Mouse (Mus musculus) megakaryocyte, embryonic 14.5 days (primary cell): ENCODE data around the gene AC124108.1. TPM values are rescaled to one million over a fixed set of nuclear protein-coding genes. Genes with fewer than 3 reads are reported as not detected.

Source experiments
- H3K27me3 ChIP-seq: replicated peaks from 2 replicates; pipeline ENCODE3; 2012; ENCODE audit warnings: inconsistent platforms
- H3K36me3 ChIP-seq: replicated peaks from 2 replicates; pipeline ENCODE3; 2012; ENCODE audit warnings: low read length, inconsistent platforms, mixed read lengths
- H3K4me1 ChIP-seq: 2 replicates; pipeline ENCODE4 v1.6.1; 2012; ENCODE audit warnings: inconsistent platforms
- H3K4me3 ChIP-seq: replicated peaks from 2 replicates; pipeline ENCODE3; 2012; ENCODE audit warnings: moderate library complexity, mild to moderate bottlenecking, inconsistent platforms
- H3K9me3 ChIP-seq: 2 replicates; pipeline ENCODE4 v1.6.1; 2012; ENCODE audit warnings: inconsistent platforms
- FLI1 ChIP-seq: IDR thresholded peaks from 2 replicates; pipeline ENCODE4 v1.6.1; 2012; ENCODE audit warnings: low read length, inconsistent platforms, mixed read lengths
- GATA1 ChIP-seq: IDR thresholded peaks from 3 replicates; pipeline ENCODE4 v1.6.1; 2012; ENCODE audit warnings: mixed read lengths, low read length, inconsistent platforms, borderline replicate concordance
- polyA plus RNA-seq: library from polyadenylated mRNA; stranded (reverse); fragments of >175 nt; gene quantifications from 2 replicates; pipeline ENCODE4 v1.2.3, GENCODE M21; 2012; ENCODE audit warnings: low replicate concordance; ENCODE audit not compliant: insufficient read depth

AC124108.1 gene
- polyA plus RNA-seq, 1 experiment: not detected

- TF ChIP-seq FLI1: no peak
- TF ChIP-seq GATA1: no peak
- H3K27me3 ChIP-seq: peaks cover 88% of the 10 kb centered on the region
- peak overlapping the region; percentile 48 for H3K4me3 ChIP-seq
Observed at GRCm38 (mm10) chr1:132212218-132212617, 21.0 kb downstream of the AC124108.1 start.

GRCm38 (mm10) chr1:132213076-132213475 is 21.8 kb downstream of the AC124108.1 start:
- Histone ChIP-seq H3K4me1 (peaks cover 9% of the 10 kb centered on the region), H3K36me3 (no peaks in the 10 kb centered on the region), H3K4me3 (no peak overlapping the region), H3K27me3 (peaks cover 83% of the 10 kb centered on the region), H3K9me3 (no peaks in the 10 kb centered on the region; the same call in 1 of the 2 replicates)
- no peak for TF ChIP-seq FLI1
- TF ChIP-seq GATA1: no peak

More at GRCm38 (mm10) chr1:132212218-132212617, 21.0 kb downstream of the AC124108.1 start:
- Histone ChIP-seq H3K36me3 (no peaks in the 10 kb centered on the region), H3K4me1 (peaks cover 9% of the 10 kb centered on the region), H3K9me3 (no peaks in the 10 kb centered on the region)

GRCm38 (mm10) chr1:132216276-132216675 is 25.0 kb downstream of the AC124108.1 start:
- no peaks in the 10 kb centered on the region for H3K36me3 ChIP-seq
- TF ChIP-seq GATA1: no peak
- no peak for TF ChIP-seq FLI1
- H3K9me3 ChIP-seq: peaks cover 10% of the 10 kb centered on the region
- peaks cover 69% of the 10 kb centered on the region for H3K27me3 ChIP-seq
- H3K4me3 ChIP-seq: no peak overlapping the region
- H3K4me1 ChIP-seq: peaks cover 9% of the 10 kb centered on the region

- Histone ChIP-seq H3K36me3 (no peaks in the 10 kb centered on the region), H3K9me3 (peaks cover 10% of the 10 kb centered on the region), H3K4me1 (no peaks in the 10 kb centered on the region), H3K4me3 (no peak overlapping the region), H3K27me3 (peaks cover 47% of the 10 kb centered on the region)
- TF ChIP-seq GATA1: no peak
Observed at GRCm38 (mm10) chr1:132221627-132222026, 30.4 kb downstream of the AC124108.1 start.

GRCm38 (mm10) chr1:132222166-132222565 is 30.9 kb downstream of the AC124108.1 start:
- Histone ChIP-seq H3K4me3 (no peak overlapping the region), H3K9me3 (peaks cover 10% of the 10 kb centered on the region), H3K27me3 (peaks cover 44% of the 10 kb centered on the region), H3K36me3 (no peaks in the 10 kb centered on the region), H3K4me1 (no peaks in the 10 kb centered on the region)
- TF ChIP-seq FLI1 (no peak), GATA1 (no peak)

GRCm38 (mm10) chr1:132226297-132227080 is 35.2 kb downstream of the AC124108.1 start:
- H3K4me1 ChIP-seq: no peaks in the 10 kb centered on the region
- H3K9me3 ChIP-seq: no peaks in the 10 kb centered on the region
- H3K36me3 ChIP-seq: no peaks in the 10 kb centered on the region
- H3K4me3 ChIP-seq: no peak overlapping the region
- no peak for TF ChIP-seq FLI1
- TF ChIP-seq GATA1: no peak
- H3K27me3 ChIP-seq: peaks cover 49% of the 10 kb centered on the region

- Histone ChIP-seq H3K36me3 (no peaks in the 10 kb centered on the region), H3K27me3 (peaks cover 59% of the 10 kb centered on the region), H3K9me3 (no peaks in the 10 kb centered on the region), H3K4me1 (peaks cover 4% of the 10 kb centered on the region), H3K4me3 (no peak within 1 kb of the TSS)
- TF ChIP-seq FLI1: no peak
- no peak for TF ChIP-seq GATA1
Observed at GRCm38 (mm10) chr1:132229667-132230066, 38.4 kb downstream of the AC124108.1 start, which contains the start of gene Gm10188. Gene Gm10188, minus strand, starts transcription at chr1:132229767.

- peaks cover 68% of the 10 kb centered on the region for H3K27me3 ChIP-seq
- no peak overlapping the region for H3K4me3 ChIP-seq
- TF ChIP-seq GATA1: no peak
- no peak for TF ChIP-seq FLI1
- peaks cover 4% of the 10 kb centered on the region for H3K4me1 ChIP-seq
- H3K9me3 ChIP-seq: no peaks in the 10 kb centered on the region
- no peaks in the 10 kb centered on the region for H3K36me3 ChIP-seq
Observed at GRCm38 (mm10) chr1:132231470-132232274, 40.4 kb downstream of the AC124108.1 start.

- Histone ChIP-seq H3K36me3 (no peaks in the 10 kb centered on the region), H3K27me3 (peaks cover 66% of the 10 kb centered on the region), H3K4me1 (peaks cover 4% of the 10 kb centered on the region), H3K4me3 (no peak overlapping the region), H3K9me3 (no peaks in the 10 kb centered on the region)
- TF ChIP-seq FLI1: no peak
- no peak for TF ChIP-seq GATA1
Observed at GRCm38 (mm10) chr1:132233566-132233965, 42.3 kb downstream of the AC124108.1 start.

- H3K36me3 ChIP-seq: no peaks in the 10 kb centered on the region
- no peak for TF ChIP-seq GATA1
- no peak for TF ChIP-seq FLI1
- H3K4me1 ChIP-seq: peaks cover 4% of the 10 kb centered on the region
- H3K9me3 ChIP-seq: no peaks in the 10 kb centered on the region
- peaks cover 65% of the 10 kb centered on the region for H3K27me3 ChIP-seq
- H3K4me3 ChIP-seq: no peak overlapping the region
Observed at GRCm38 (mm10) chr1:132234757-132235273, 43.6 kb downstream of the AC124108.1 start.
